Mouse (Mus musculus) spleen, adult 2 months (tissue): ENCODE results near the gene Olfr551.

Experiments
- CTCF ChIP-seq: fragments of 200-500 bp; IDR thresholded peaks from 2 replicates; pipeline ENCODE4 v1.5.1; 2011; ENCODE audit warnings: mild to moderate bottlenecking, inconsistent platforms; ENCODE audit not compliant: insufficient read depth, insufficient read length, insufficient replicate concordance; ENCODE audit errors: extremely low read depth
- POLR2A ChIP-seq: fragments of 200-500 bp; IDR thresholded peaks from 2 replicates; pipeline ENCODE4 v1.6.1; 2011; ENCODE audit warnings: low read depth, low read length, inconsistent platforms

DNA sequence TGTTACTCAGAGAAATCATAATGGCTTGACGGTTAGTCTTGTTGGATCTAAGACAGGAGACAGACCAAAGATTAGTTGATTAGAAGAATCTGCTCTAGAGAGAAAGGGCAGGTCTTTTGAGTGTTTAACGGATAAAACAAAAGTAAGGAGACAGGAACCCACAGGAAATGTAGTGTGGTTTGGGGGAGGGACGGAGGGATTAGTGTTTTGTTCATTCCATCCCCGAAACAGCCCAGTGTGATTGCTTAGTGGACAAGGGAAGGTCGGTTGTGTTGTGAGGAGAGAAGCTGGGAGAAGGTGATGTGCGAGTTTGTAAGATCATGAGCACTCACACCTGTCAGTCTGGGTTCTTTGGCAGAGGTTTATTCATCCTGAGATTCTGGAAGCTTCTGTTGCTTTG is 15.7 kb downstream of the Olfr551 start:
- TF ChIP-seq CTCF (no peak), POLR2A (no peak)
